Mouse (Mus musculus) heart, embryonic 13.5 days (tissue): Measurements from ENCODE around the gene Chaf1b. TPM values are rescaled to one million over a fixed set of nuclear protein-coding genes. Genes with fewer than 3 reads are reported as not detected.

Experiments used
- ATAC-seq: fragments of 200-750 bp; cut with Nextera tagmentation; 2 replicates; pipeline ENCODE4 v1.8.0; 2017; ENCODE audit warnings: moderate TSS enrichment; ENCODE audit not compliant: insufficient number of reproducible peaks, low FRiP score, low TSS enrichment; ENCODE audit errors: extremely low read depth
- H3K27ac ChIP-seq: fragments of 300-500 bp; sonication (generic); replicated peaks from 2 replicates; pipeline ENCODE4 v1.5.1; 2015; ENCODE audit warnings: moderate library complexity, mild to moderate bottlenecking, inconsistent platforms
- H3K27me3 ChIP-seq: fragments of 300-500 bp; sonication (generic); replicated peaks from 2 replicates; pipeline ENCODE4 v1.6.1; 2015; ENCODE audit warnings: mild to moderate bottlenecking, inconsistent platforms
- H3K36me3 ChIP-seq: fragments of 300-500 bp; sonication (generic); 2 replicates; pipeline ENCODE4 v1.6.1; 2015; ENCODE audit warnings: mild to moderate bottlenecking, inconsistent platforms
- H3K4me1 ChIP-seq: fragments of 300-500 bp; sonication (generic); 2 replicates; pipeline ENCODE4 v1.6.1; 2015; ENCODE audit warnings: inconsistent platforms
- H3K4me2 ChIP-seq: fragments of 300-500 bp; sonication (generic); 2 replicates; pipeline ENCODE4 v1.6.1; 2015; ENCODE audit warnings: inconsistent platforms, mild to moderate bottlenecking, moderate library complexity
- H3K4me3 ChIP-seq: fragments of 300-500 bp; sonication (generic); 2 replicates; pipeline ENCODE4 v1.5.1; 2015; ENCODE audit warnings: moderate library complexity, mild to moderate bottlenecking, inconsistent platforms
- H3K9ac ChIP-seq: fragments of 300-500 bp; sonication (generic); 2 replicates; pipeline ENCODE4 v1.6.1; 2015; ENCODE audit warnings: inconsistent platforms, mild to moderate bottlenecking, moderate library complexity
- H3K9me3 ChIP-seq: fragments of 300-500 bp; sonication (generic); 2 replicates; pipeline ENCODE4 v1.6.1; 2016; ENCODE audit warnings: inconsistent platforms
- WGBS: fragments of 180-500 bp; shearing (Covaris S2); methylation state at CpG from one replicate; pipeline ENCODE4 v1.1.7; 2015; ENCODE audit warnings: mixed read lengths; 5-methylcytosine and 5-hydroxymethylcytosine counted together
- polyA plus RNA-seq: library from polyadenylated mRNA; unstranded; fragments of >200 nt; fragmentation: Nextera tagmentation; extraction: Ambion mirVana; gene quantifications from 2 replicates; pipeline ENCODE4 v1.2.1, GENCODE M21; 2015

Gene Chaf1b
- polyA plus RNA-seq, 1 experiment from 2014 or later = 44.6 TPM

GRCm38 (mm10) chr16:93890948-93891604, 7.4 kb downstream of the Chaf1b start:
- peaks cover 95% of the 10 kb centered on the region for H3K36me3 ChIP-seq
- no peaks in the 10 kb centered on the region for H3K27me3 ChIP-seq
- 77% methylated on average over 12 of the region's 12 CpGs for WGBS
- H3K9me3 ChIP-seq = no peaks in the 10 kb centered on the region
- no peak for ATAC-seq
- no peaks in the 10 kb centered on the region for H3K4me1 ChIP-seq
- H3K4me3 ChIP-seq = no peak overlapping the region
- H3K9ac ChIP-seq = no peak overlapping the region
- no peak overlapping the region for H3K27ac ChIP-seq
- H3K4me2 ChIP-seq = no peak overlapping the region

GRCm38 (mm10) chr16:93893285-93893684, 9.6 kb downstream of the Chaf1b start:
- H3K4me1 ChIP-seq = no peaks in the 10 kb centered on the region
- H3K27ac ChIP-seq = no peak overlapping the region
- H3K9me3 ChIP-seq = no peaks in the 10 kb centered on the region
- H3K27me3 ChIP-seq = no peaks in the 10 kb centered on the region
- no peak overlapping the region for H3K9ac ChIP-seq
- H3K4me3 ChIP-seq = no peak overlapping the region
- no peak overlapping the region for H3K4me2 ChIP-seq
- no peak for ATAC-seq
- peaks cover 80% of the 10 kb centered on the region for H3K36me3 ChIP-seq
- WGBS = 70% methylated on average over 5 of the region's 5 CpGs

- Histone ChIP-seq H3K9ac (no peak overlapping the region), H3K4me2 (no peak overlapping the region), H3K36me3 (peaks cover 74% of the 10 kb centered on the region), H3K27ac (no peak overlapping the region), H3K27me3 (no peaks in the 10 kb centered on the region), H3K4me1 (peaks cover 5% of the 10 kb centered on the region; the same call in 1 of the 2 replicates), H3K4me3 (no peak overlapping the region), H3K9me3 (no peaks in the 10 kb centered on the region)
- WGBS = 81% methylated on average over 6 of the region's 6 CpGs
- ATAC-seq = no peak
Observed at GRCm38 (mm10) chr16:93903027-93903426, 19.3 kb downstream of the Chaf1b start.

- Histone ChIP-seq H3K9me3 (no peaks in the 10 kb centered on the region), H3K27ac (no peak overlapping the region), H3K4me1 (peaks cover 5% of the 10 kb centered on the region; the same call in 1 of the 2 replicates), H3K36me3 (peaks cover 47% of the 10 kb centered on the region), H3K27me3 (no peaks in the 10 kb centered on the region), H3K9ac (no peak overlapping the region), H3K4me2 (no peak overlapping the region), H3K4me3 (no peak overlapping the region)
- WGBS = 57% methylated on average over 11 of the region's 11 CpGs
- ATAC-seq = no peak
Observed at GRCm38 (mm10) chr16:93906156-93907014, 22.7 kb downstream of the Chaf1b start.

GRCm38 (mm10) chr16:93907761-93908160, 24.1 kb downstream of the Chaf1b start:
- no peaks in the 10 kb centered on the region for H3K9me3 ChIP-seq
- no peaks in the 10 kb centered on the region for H3K27me3 ChIP-seq
- no peak overlapping the region for H3K4me2 ChIP-seq
- no peak overlapping the region for H3K4me3 ChIP-seq
- H3K9ac ChIP-seq = no peak overlapping the region
- no peak overlapping the region for H3K27ac ChIP-seq
- WGBS = 76% methylated on average over 5 of the region's 5 CpGs
- H3K4me1 ChIP-seq = peaks cover 5% of the 10 kb centered on the region; the same call in 1 of the 2 replicates
- ATAC-seq = no peak
- peaks cover 33% of the 10 kb centered on the region for H3K36me3 ChIP-seq

GRCm38 (mm10) chr16:93908196-93908595, 24.5 kb downstream of the Chaf1b start:
- no peak overlapping the region for H3K4me3 ChIP-seq
- no peak overlapping the region for H3K9ac ChIP-seq
- 88% methylated on average over 8 of the region's 8 CpGs for WGBS
- no peak for ATAC-seq
- H3K27me3 ChIP-seq = no peaks in the 10 kb centered on the region
- H3K27ac ChIP-seq = no peak overlapping the region
- no peaks in the 10 kb centered on the region for H3K9me3 ChIP-seq
- peaks cover 29% of the 10 kb centered on the region for H3K36me3 ChIP-seq
- H3K4me1 ChIP-seq = peaks cover 5% of the 10 kb centered on the region; the same call in 1 of the 2 replicates
- H3K4me2 ChIP-seq = no peak overlapping the region

- Histone ChIP-seq H3K27me3 (no peaks in the 10 kb centered on the region), H3K4me1 (peaks cover 8% of the 10 kb centered on the region; the same call in 1 of the 2 replicates), H3K36me3 (peaks cover 14% of the 10 kb centered on the region), H3K9me3 (no peaks in the 10 kb centered on the region), H3K4me2 (no peak overlapping the region), H3K27ac (no peak overlapping the region), H3K9ac (no peak overlapping the region), H3K4me3 (no peak overlapping the region)
- no peak for ATAC-seq
- WGBS = 78% methylated on average over 3 of the region's 3 CpGs
Observed at GRCm38 (mm10) chr16:93909936-93910335, 26.2 kb downstream of the Chaf1b start.

GRCm38 (mm10) chr16:93910735-93911665, 27.3 kb downstream of the Chaf1b start:
- no peak overlapping the region for H3K27ac ChIP-seq
- no peak for ATAC-seq
- peaks cover 6% of the 10 kb centered on the region for H3K36me3 ChIP-seq
- peaks cover 8% of the 10 kb centered on the region; the same call in 1 of the 2 replicates for H3K4me1 ChIP-seq
- no peak overlapping the region for H3K4me2 ChIP-seq
- H3K9me3 ChIP-seq = no peaks in the 10 kb centered on the region
- H3K4me3 ChIP-seq = no peak overlapping the region
- H3K9ac ChIP-seq = no peak overlapping the region
- 58% methylated on average over 28 of the region's 28 CpGs for WGBS
- H3K27me3 ChIP-seq = no peaks in the 10 kb centered on the region

- Histone ChIP-seq H3K4me1 (0 out of 2 replicates have a peak, but pooled peaks cover 3% of the 10 kb centered on the region), H3K27ac (no peak overlapping the region), H3K4me2 (no peak overlapping the region), H3K4me3 (no peak overlapping the region), H3K36me3 (no peaks in the 10 kb centered on the region; the same call in 1 of the 2 replicates), H3K9ac (no peak overlapping the region), H3K9me3 (no peaks in the 10 kb centered on the region), H3K27me3 (no peaks in the 10 kb centered on the region)
- 79% methylated on average over 5 of the region's 5 CpGs for WGBS
- no peak for ATAC-seq
Observed at GRCm38 (mm10) chr16:93912158-93912557, 28.5 kb downstream of the Chaf1b start.

GRCm38 (mm10) chr16:93912808-93913207, 29.1 kb downstream of the Chaf1b start:
- no peak overlapping the region for H3K4me3 ChIP-seq
- H3K4me2 ChIP-seq = no peak overlapping the region
- 0 out of 2 replicates have a peak, but pooled peaks cover 3% of the 10 kb centered on the region for H3K4me1 ChIP-seq
- no peak overlapping the region for H3K27ac ChIP-seq
- 56% methylated on average over 3 of the region's 3 CpGs for WGBS
- no peaks in the 10 kb centered on the region for H3K36me3 ChIP-seq
- H3K9me3 ChIP-seq = no peaks in the 10 kb centered on the region
- no peaks in the 10 kb centered on the region for H3K27me3 ChIP-seq
- no peak for ATAC-seq
- no peak overlapping the region for H3K9ac ChIP-seq
